Mouse (Mus musculus) small intestine, adult 2 months (tissue): ENCODE results near the gene Saysd1.

Experiments used
- CTCF ChIP-seq: fragments of 200-500 bp; IDR thresholded peaks from 2 replicates; pipeline ENCODE4 v1.5.1; 2012; ENCODE audit warnings: low read depth, mild to moderate bottlenecking, control low read depth, inconsistent platforms, low read length, moderate library complexity, mixed read lengths; ENCODE audit not compliant: insufficient replicate concordance, insufficient read length; ENCODE audit errors: extremely low read depth
- POLR2A ChIP-seq: fragments of 200-500 bp; IDR thresholded peaks from 2 replicates; pipeline ENCODE4 v1.6.1; 2012; ENCODE audit warnings: low read depth, mild to moderate bottlenecking, control low read depth, inconsistent platforms, low read length, moderate library complexity

GRCm38 (mm10) chr14:20040976-20041375, 97.4 kb downstream of the Saysd1 start:
- no peak for TF ChIP-seq CTCF
- no peak for TF ChIP-seq POLR2A
